Mouse (Mus musculus): ENCODE results near the gene Kcnip3. TPM values are rescaled to one million over a fixed set of nuclear protein-coding genes. Genes with fewer than 3 reads are reported as not detected.

Kcnip3 gene
- 8.9 and 10.0 TPM in 2 replicates for polyA plus RNA-seq (2015; fragmentation: Nextera tagmentation; extraction: Ambion mirVana)

- WGBS: 1% methylated on average over 10 of the region's 10 CpGs
- Histone ChIP-seq H3K27ac (peak within 1 kb of the TSS; percentile 76), H3K4me3 (peak within 1 kb of the TSS; percentile 43), H3K4me1 (peaks cover 44% of the 10 kb centered on the region), H3K27me3 (replicated peaks) (no peaks in the 10 kb centered on the region), H3K4me2 (peak within 1 kb of the TSS; percentile 61), H3K9me3 (no peaks in the 10 kb centered on the region), H3K9ac (peak within 1 kb of the TSS; percentile 50), H3K36me3 (replicated peaks) (no peaks in the 10 kb centered on the region)
- peak; percentile 87 for ATAC-seq (replicated peaks)
Observed at GRCm38 (mm10) chr2:127522006-127522441, at the start of gene Kcnip3. TSS of gene Kcnip3 (minus strand) at chr2:127522094.

- Histone ChIP-seq H3K27me3 (replicated peaks) (peaks cover 13% of the 10 kb centered on the region; the same call in 1 of the 2 replicates), H3K9me3 (no peaks in the 10 kb centered on the region), H3K4me3 (peak overlapping the region; percentile 33), H3K27ac (peak overlapping the region; percentile 40; the same call in 1 of the 2 replicates), H3K4me1 (peaks cover 10% of the 10 kb centered on the region), H3K36me3 (replicated peaks) (no peaks in the 10 kb centered on the region), H3K9ac (no peak overlapping the region; the same call in 1 of the 2 replicates), H3K4me2 (peak overlapping the region; percentile 58)
- 10% methylated on average over 18 of the region's 18 CpGs for WGBS
- peak; percentile 100 for ATAC-seq (replicated peaks)
Observed at GRCm38 (mm10) chr2:127559070-127559966, 37.4 kb upstream of the Kcnip3 start.

DNA sequence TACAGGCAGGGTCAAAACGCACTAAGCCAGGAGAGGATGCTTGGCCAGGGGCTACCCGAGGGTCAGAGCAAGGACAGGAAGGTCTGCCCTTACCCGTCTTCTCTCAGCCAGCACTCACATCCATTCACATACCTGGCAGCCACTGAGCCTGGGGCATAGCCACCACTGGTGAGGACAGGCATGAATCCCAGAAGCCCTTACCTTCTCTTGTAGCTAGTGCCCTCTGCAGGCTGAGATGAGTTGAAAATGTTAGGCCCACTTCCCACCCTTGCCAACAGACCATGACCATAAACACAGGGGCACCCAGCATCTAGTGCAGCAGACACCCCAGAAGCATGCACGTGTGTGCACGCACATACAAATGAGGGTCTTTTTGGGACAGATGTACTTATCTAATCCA, 29.2 kb upstream of the Kcnip3 start:
- WGBS: 60% methylated on average over 5 of the region's 5 CpGs
- Histone ChIP-seq H3K27ac (no peak overlapping the region), H3K4me3 (no peak overlapping the region), H3K4me1 (no peaks in the 10 kb centered on the region), H3K36me3 (replicated peaks) (no peaks in the 10 kb centered on the region), H3K9ac (no peak overlapping the region), H3K27me3 (replicated peaks) (no peaks in the 10 kb centered on the region), H3K4me2 (no peak overlapping the region), H3K9me3 (no peaks in the 10 kb centered on the region)
- ATAC-seq (replicated peaks): no peak

DNA sequence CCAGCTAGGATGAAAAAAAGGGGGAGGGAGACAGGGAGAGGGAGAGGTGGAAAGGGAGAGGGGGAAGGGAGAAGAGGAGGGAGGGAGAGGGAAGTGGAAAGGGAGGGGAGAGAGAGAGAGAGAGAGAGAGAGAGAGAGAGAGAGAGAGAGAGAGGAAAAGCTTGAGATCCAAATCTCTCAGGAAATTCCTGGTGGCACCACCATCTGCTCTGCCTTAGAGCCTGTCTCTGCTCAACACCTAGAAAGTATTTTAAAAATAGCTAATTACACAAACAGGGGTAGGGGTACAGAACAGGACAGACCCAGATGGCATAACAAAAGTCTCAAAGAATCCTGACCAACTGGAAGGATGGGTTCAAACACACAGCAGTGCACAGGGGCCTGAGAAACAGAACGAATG, 28.6 kb upstream of the Kcnip3 start:
- no peaks in the 10 kb centered on the region for H3K4me1 ChIP-seq
- WGBS: 74% methylated on average over 1 of the region's 1 CpGs
- H3K9me3 ChIP-seq: no peaks in the 10 kb centered on the region
- no peak overlapping the region for H3K4me2 ChIP-seq
- H3K27ac ChIP-seq: no peak overlapping the region
- H3K4me3 ChIP-seq: no peak overlapping the region
- ATAC-seq (replicated peaks): no peak
- H3K9ac ChIP-seq: no peak overlapping the region
- no peaks in the 10 kb centered on the region for H3K27me3 ChIP-seq (replicated peaks)
- no peaks in the 10 kb centered on the region for H3K36me3 ChIP-seq (replicated peaks)

DNA sequence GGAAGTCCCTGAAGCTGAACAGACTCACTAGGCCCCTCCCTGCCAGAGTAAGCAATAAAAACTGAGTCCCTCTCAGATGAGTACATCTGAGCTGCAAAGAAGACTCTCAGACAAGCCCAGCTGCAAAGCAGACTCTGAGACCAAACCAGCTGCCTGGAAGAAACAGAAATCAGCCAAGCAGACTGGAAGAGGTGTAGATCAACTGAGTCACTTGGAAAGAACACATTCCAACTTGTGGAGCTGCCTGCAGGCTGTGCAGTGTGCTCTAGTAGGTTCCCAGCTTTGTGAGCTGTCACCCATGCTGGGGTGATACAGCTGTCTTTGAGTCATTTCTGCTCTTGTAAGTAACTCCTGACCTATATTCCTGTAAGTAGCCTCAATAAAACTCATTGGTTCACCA, 27.8 kb upstream of the Kcnip3 start:
- Histone ChIP-seq H3K9ac (no peak overlapping the region), H3K9me3 (no peaks in the 10 kb centered on the region), H3K4me3 (no peak overlapping the region), H3K36me3 (replicated peaks) (no peaks in the 10 kb centered on the region), H3K27ac (no peak overlapping the region), H3K4me2 (no peak overlapping the region), H3K27me3 (replicated peaks) (no peaks in the 10 kb centered on the region), H3K4me1 (no peaks in the 10 kb centered on the region)
- no peak for ATAC-seq (replicated peaks)

DNA sequence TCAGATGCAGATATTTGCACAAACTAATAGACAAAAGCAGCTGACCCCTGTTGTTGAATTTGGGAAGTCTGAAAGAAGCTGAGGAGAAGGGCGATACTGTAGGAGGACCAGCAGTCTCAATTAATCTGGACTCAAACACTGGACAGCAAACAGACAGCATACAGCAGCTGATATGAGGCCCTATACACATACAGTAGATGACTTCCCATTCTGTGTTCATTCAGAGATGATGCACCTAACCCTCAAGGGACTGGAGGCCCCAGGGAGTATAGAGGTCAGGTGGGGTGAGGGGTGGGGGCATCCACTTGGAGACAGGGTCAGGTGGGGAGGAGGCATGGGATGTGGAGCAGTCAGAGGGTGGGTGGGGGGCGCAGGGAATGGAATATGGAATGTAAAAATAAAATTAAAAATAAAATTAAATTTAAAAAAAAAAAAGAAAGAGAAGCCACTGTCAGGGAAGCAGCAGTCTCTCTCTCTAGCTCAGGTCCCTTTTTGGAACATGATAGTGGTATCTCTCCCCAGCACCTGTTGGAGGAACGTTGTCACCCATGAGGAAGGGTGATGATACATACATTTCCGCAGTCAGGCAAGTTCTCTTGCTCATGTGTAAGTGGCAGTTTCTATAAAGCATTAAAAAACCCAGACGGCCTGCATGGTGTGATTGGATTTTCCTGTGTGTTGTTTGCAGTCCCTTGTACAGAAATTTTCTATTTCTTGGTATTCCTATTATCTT, 26.6 kb upstream of the Kcnip3 start:
- Histone ChIP-seq H3K4me2 (no peak overlapping the region), H3K36me3 (replicated peaks) (no peaks in the 10 kb centered on the region), H3K27ac (no peak overlapping the region), H3K9me3 (no peaks in the 10 kb centered on the region), H3K27me3 (replicated peaks) (0 out of 2 replicates have a peak, but pooled peaks cover 3% of the 10 kb centered on the region), H3K4me3 (no peak overlapping the region), H3K9ac (no peak overlapping the region), H3K4me1 (no peaks in the 10 kb centered on the region)
- WGBS: 76% methylated on average over 5 of the region's 5 CpGs
- ATAC-seq (replicated peaks): no peak

GRCm38 (mm10) chr2:127541697-127542096, 19.8 kb upstream of the Kcnip3 start:
- no peak for ATAC-seq (replicated peaks)
- H3K9me3 ChIP-seq: no peaks in the 10 kb centered on the region
- H3K36me3 ChIP-seq (replicated peaks): no peaks in the 10 kb centered on the region
- H3K4me2 ChIP-seq: no peak overlapping the region
- H3K27me3 ChIP-seq (replicated peaks): peaks cover 48% of the 10 kb centered on the region
- no peak overlapping the region for H3K9ac ChIP-seq
- WGBS: 86% methylated on average over 2 of the region's 2 CpGs
- no peak overlapping the region for H3K27ac ChIP-seq
- H3K4me1 ChIP-seq: 0 out of 2 replicates have a peak, but pooled peaks cover 3% of the 10 kb centered on the region
- H3K4me3 ChIP-seq: no peak overlapping the region

DNA sequence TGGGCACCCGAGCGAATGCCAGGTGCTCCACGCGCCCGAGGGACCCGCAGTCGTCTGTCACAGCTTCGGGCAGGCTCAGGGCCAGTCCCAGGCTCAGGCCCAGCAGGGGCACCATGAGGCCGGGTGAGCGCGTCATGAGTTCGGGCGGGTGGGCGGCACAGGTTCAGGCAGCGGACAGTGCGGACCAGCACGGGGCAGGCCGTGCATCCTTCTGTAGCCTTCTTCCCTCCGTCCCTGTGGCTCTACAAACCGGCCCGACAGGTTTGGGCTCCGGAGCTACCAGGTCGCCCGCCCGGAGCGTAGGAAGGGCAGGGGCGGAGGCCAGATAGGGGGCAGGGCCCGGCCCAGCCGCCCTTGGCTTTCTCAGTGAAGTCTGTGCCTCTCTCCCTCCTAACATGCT, 19.3 kb upstream of the Kcnip3 start, which contains the start of gene Prom2:
Prom2 (minus strand) TSS at position 283 of the 400 bp plus-strand sequence.
- 0 out of 2 replicates have a peak, but pooled peaks cover 3% of the 10 kb centered on the region for H3K4me1 ChIP-seq
- WGBS: 6% methylated on average over 29 of the region's 29 CpGs
- no peak within 1 kb of the TSS for H3K27ac ChIP-seq
- H3K4me3 ChIP-seq: peak within 1 kb of the TSS; percentile 14; the same call in 1 of the 2 replicates
- H3K9ac ChIP-seq: no peak within 1 kb of the TSS
- H3K4me2 ChIP-seq: peak within 1 kb of the TSS; percentile 28
- ATAC-seq (replicated peaks): no peak
- no peaks in the 10 kb centered on the region for H3K36me3 ChIP-seq (replicated peaks)
- no peaks in the 10 kb centered on the region for H3K9me3 ChIP-seq
- H3K27me3 ChIP-seq (replicated peaks): peaks cover 48% of the 10 kb centered on the region

DNA sequence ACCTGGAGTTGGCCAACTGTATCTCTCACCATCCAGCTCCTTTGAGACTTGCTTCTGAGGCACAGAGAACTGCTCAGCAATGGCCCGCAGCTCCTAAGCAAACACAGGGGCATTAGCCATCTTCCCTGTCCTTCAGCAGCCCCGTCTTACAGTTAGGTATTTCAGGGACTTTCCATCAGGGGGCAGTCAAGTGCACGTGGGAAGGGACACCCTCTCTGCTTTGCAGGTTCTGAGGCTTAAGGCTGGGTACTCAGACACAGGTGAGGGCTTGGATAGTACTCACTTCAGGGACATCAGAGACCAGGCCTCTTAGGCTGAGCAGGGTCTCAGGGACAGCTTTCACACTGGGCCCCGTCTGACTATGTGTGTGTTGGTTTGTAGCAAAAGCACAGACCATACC, 17.6 kb upstream of the Kcnip3 start:
- no peak overlapping the region for H3K4me3 ChIP-seq
- H3K4me1 ChIP-seq: 0 out of 2 replicates have a peak, but pooled peaks cover 3% of the 10 kb centered on the region
- WGBS: 20% methylated on average over 4 of the region's 4 CpGs
- H3K27me3 ChIP-seq (replicated peaks): peaks cover 48% of the 10 kb centered on the region
- H3K9me3 ChIP-seq: no peaks in the 10 kb centered on the region
- no peaks in the 10 kb centered on the region for H3K36me3 ChIP-seq (replicated peaks)
- no peak overlapping the region for H3K9ac ChIP-seq
- no peak overlapping the region for H3K27ac ChIP-seq
- no peak overlapping the region for H3K4me2 ChIP-seq
- 0 out of 2 replicates have a peak, but pooled peaks have one; percentile 27 for ATAC-seq (replicated peaks)

GRCm38 (mm10) chr2:127537548-127537947, 15.7 kb upstream of the Kcnip3 start:
- no peak overlapping the region for H3K4me3 ChIP-seq
- H3K27me3 ChIP-seq (replicated peaks): peaks cover 37% of the 10 kb centered on the region
- H3K36me3 ChIP-seq (replicated peaks): no peaks in the 10 kb centered on the region
- H3K9me3 ChIP-seq: no peaks in the 10 kb centered on the region
- WGBS: 75% methylated on average over 3 of the region's 3 CpGs
- no peak overlapping the region for H3K27ac ChIP-seq
- 0 out of 2 replicates have a peak, but pooled peaks cover 3% of the 10 kb centered on the region for H3K4me1 ChIP-seq
- H3K9ac ChIP-seq: no peak overlapping the region
- ATAC-seq (replicated peaks): no peak
- H3K4me2 ChIP-seq: no peak overlapping the region

DNA sequence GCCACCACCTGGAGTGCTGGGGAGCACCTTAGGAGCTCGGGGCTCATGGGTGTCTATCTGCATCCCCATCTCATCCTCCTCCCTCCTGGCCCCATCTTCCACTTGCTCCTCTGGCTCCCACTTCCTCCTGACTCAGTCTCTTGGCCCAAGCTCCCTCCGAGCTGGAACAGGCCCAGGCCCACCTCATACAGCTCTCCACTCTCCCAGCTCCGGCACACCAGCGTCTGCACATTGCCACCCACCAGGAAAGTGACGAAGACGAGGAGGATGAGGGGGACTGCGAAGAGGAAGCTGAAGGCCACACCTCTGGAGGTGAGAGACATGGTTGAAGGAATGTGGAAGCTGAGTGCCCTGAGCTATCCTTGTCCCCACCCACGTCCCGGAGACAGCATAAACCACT, 13.5 kb upstream of the Kcnip3 start:
- H3K9me3 ChIP-seq: no peaks in the 10 kb centered on the region
- H3K9ac ChIP-seq: no peak overlapping the region
- peaks cover 16% of the 10 kb centered on the region for H3K27me3 ChIP-seq (replicated peaks)
- no peaks in the 10 kb centered on the region for H3K4me1 ChIP-seq
- H3K4me3 ChIP-seq: no peak overlapping the region
- no peak overlapping the region for H3K27ac ChIP-seq
- no peak for ATAC-seq (replicated peaks)
- 87% methylated on average over 9 of the region's 9 CpGs for WGBS
- no peak overlapping the region for H3K4me2 ChIP-seq
- no peaks in the 10 kb centered on the region for H3K36me3 ChIP-seq (replicated peaks)

GRCm38 (mm10) chr2:127532379-127532778, 10.5 kb upstream of the Kcnip3 start:
- Histone ChIP-seq H3K9me3 (no peaks in the 10 kb centered on the region), H3K4me3 (no peak overlapping the region), H3K4me1 (no peaks in the 10 kb centered on the region), H3K4me2 (no peak overlapping the region), H3K36me3 (replicated peaks) (no peaks in the 10 kb centered on the region), H3K27me3 (replicated peaks) (no peaks in the 10 kb centered on the region), H3K9ac (no peak overlapping the region), H3K27ac (no peak overlapping the region)
- no peak for ATAC-seq (replicated peaks)
- WGBS: 10% methylated on average over 9 of the region's 9 CpGs

Measured in midbrain, embryonic 15.5 days (tissue).